Mouse (Mus musculus) liver, postnatal 0 days (tissue): ENCODE results near the gene Ankrd13b. TPM values are rescaled to one million over a fixed set of nuclear protein-coding genes. Genes with fewer than 3 reads are reported as not detected.

Experiments used
- ATAC-seq: fragments of 200-750 bp; cut with Nextera tagmentation; 2 replicates; pipeline ENCODE4 v1.8.0; 2017; ENCODE audit warnings: mild to moderate bottlenecking, moderate library complexity
- DNase-seq: peaks from one replicate; pipeline ENCODE4 v3.0.0-alpha.2; 2016
- H3K27ac ChIP-seq: fragments of 300-500 bp; sonication (generic); 2 replicates; pipeline ENCODE4 v1.5.1; 2014; ENCODE audit warnings: antibody characterized with exemption, moderate library complexity, mild to moderate bottlenecking, low read depth
- H3K27me3 ChIP-seq: fragments of 300-500 bp; sonication (generic); 2 replicates; pipeline ENCODE4 v1.6.1; 2014; ENCODE audit warnings: low read length, control low read depth, mixed read lengths; ENCODE audit not compliant: insufficient read depth
- H3K36me3 ChIP-seq: fragments of 300-500 bp; sonication (generic); replicated peaks from 2 replicates; pipeline ENCODE4 v1.6.1; 2014; ENCODE audit warnings: mild to moderate bottlenecking, control low read depth, low read length, moderate library complexity, mixed read lengths; ENCODE audit not compliant: insufficient read depth
- H3K4me1 ChIP-seq: fragments of 300-500 bp; sonication (generic); 2 replicates; pipeline ENCODE4 v1.6.1; 2014; ENCODE audit warnings: antibody characterized with exemption, mild to moderate bottlenecking, control low read depth; ENCODE audit not compliant: insufficient read depth
- H3K4me2 ChIP-seq: fragments of 300-500 bp; sonication (generic); 2 replicates; pipeline ENCODE4 v1.6.1; 2014; ENCODE audit warnings: low read depth, mild to moderate bottlenecking, low read length, moderate library complexity, mixed read lengths
- H3K4me3 ChIP-seq: fragments of 300-500 bp; sonication (generic); 2 replicates; pipeline ENCODE4 v1.5.1; 2014; ENCODE audit warnings: low read depth, low read length
- H3K9ac ChIP-seq: fragments of 300-500 bp; sonication (generic); replicated peaks from 2 replicates; pipeline ENCODE4 v1.6.1; 2014; ENCODE audit warnings: mild to moderate bottlenecking, moderate library complexity
- H3K9me3 ChIP-seq: fragments of 300-500 bp; sonication (generic); 2 replicates; pipeline ENCODE4 v1.6.1; 2016; ENCODE audit warnings: mild to moderate bottlenecking, control low read depth, low read length, mixed read lengths
- CTCF ChIP-seq: sonication (generic); IDR thresholded peaks from 2 replicates; pipeline ENCODE4 v1.5.1; 2016; ENCODE audit warnings: antibody characterized with exemption, low read depth
- EP300 ChIP-seq: IDR thresholded peaks from 2 replicates; pipeline ENCODE4 v1.6.1; 2016; ENCODE audit warnings: antibody characterized with exemption, low read depth, mild to moderate bottlenecking
- WGBS: fragments of 180-500 bp; shearing (Covaris S2); extraction: QIAGEN DNeasy Blood & Tissue Kit; methylation state at CpG from one replicate; pipeline ENCODE4 v1.1.7; 2014; ENCODE audit not compliant: insufficient replicate concordance; 5-methylcytosine and 5-hydroxymethylcytosine counted together
- polyA plus RNA-seq: library from polyadenylated mRNA; unstranded; fragments of >200 nt; fragmentation: Nextera tagmentation; extraction: Ambion mirVana; gene quantifications from 2 replicates; pipeline ENCODE4 v1.2.1, GENCODE M21; 2015

Gene Ankrd13b
- polyA plus RNA-seq, 1 experiment from 2014 or later = 0.53 TPM

DNA sequence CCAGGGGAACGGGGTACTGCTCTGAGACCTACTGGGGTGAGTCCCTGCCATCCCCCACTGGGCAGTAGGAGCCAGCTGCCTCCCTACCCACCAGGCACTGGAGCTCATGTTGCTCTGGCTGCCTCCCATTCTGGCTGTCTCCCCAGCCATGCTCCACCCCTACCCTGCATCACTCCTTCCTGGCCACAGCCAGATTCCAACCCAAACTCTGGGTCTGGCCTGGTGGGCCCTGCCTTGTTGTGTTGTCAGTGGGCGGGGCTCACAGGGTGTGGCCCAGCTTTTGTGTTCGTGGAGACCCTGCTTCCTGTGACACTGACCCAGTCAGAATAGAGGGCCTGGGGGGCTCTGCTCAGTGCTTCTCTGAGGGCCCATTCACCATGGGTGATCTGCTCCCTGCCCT is 14.0 kb upstream of the Ankrd13b start:
- 45% methylated on average over 3 of the region's 3 CpGs for WGBS
- Histone ChIP-seq H3K9ac (no peak overlapping the region), H3K9me3 (no peaks in the 10 kb centered on the region), H3K36me3 (peaks cover 53% of the 10 kb centered on the region), H3K27ac (no peak overlapping the region), H3K4me1 (peaks cover 4% of the 10 kb centered on the region), H3K4me3 (no peak overlapping the region), H3K4me2 (no peak overlapping the region), H3K27me3 (no peaks in the 10 kb centered on the region)
- no peak for TF ChIP-seq EP300
- no peak for TF ChIP-seq CTCF
- no peak for ATAC-seq
- no peak for DNase-seq

GRCm38 (mm10) chr11:77502481-77502880 is 13.0 kb upstream of the Ankrd13b start:
- Histone ChIP-seq H3K4me3 (no peak overlapping the region), H3K4me1 (no peaks in the 10 kb centered on the region), H3K27me3 (no peaks in the 10 kb centered on the region), H3K9ac (no peak overlapping the region), H3K27ac (no peak overlapping the region), H3K4me2 (no peak overlapping the region), H3K36me3 (peaks cover 53% of the 10 kb centered on the region), H3K9me3 (no peaks in the 10 kb centered on the region)
- DNase-seq (no peak), ATAC-seq (no peak)
- 76% methylated on average over 6 of the region's 6 CpGs for WGBS
- TF ChIP-seq EP300 (no peak), CTCF (no peak)

GRCm38 (mm10) chr11:77501971-77502370 is 12.5 kb upstream of the Ankrd13b start:
- H3K4me2 ChIP-seq = no peak overlapping the region
- H3K9me3 ChIP-seq = no peaks in the 10 kb centered on the region
- DNase-seq (no peak), ATAC-seq (no peak)
- no peak overlapping the region for H3K27ac ChIP-seq
- H3K9ac ChIP-seq = no peak overlapping the region
- TF ChIP-seq CTCF = no peak
- no peak for TF ChIP-seq EP300
- peaks cover 4% of the 10 kb centered on the region; the same call in 1 of the 2 replicates for H3K4me1 ChIP-seq
- H3K27me3 ChIP-seq = no peaks in the 10 kb centered on the region
- H3K4me3 ChIP-seq = no peak overlapping the region
- H3K36me3 ChIP-seq = peaks cover 51% of the 10 kb centered on the region
- 83% methylated on average over 4 of the region's 4 CpGs for WGBS

GRCm38 (mm10) chr11:77501392-77501791 is 11.9 kb upstream of the Ankrd13b start:
- Histone ChIP-seq H3K9me3 (no peaks in the 10 kb centered on the region), H3K4me3 (no peak overlapping the region), H3K27ac (no peak overlapping the region), H3K36me3 (peaks cover 46% of the 10 kb centered on the region), H3K4me1 (peaks cover 7% of the 10 kb centered on the region), H3K27me3 (no peaks in the 10 kb centered on the region), H3K9ac (no peak overlapping the region), H3K4me2 (no peak overlapping the region)
- 26% methylated on average over 5 of the region's 5 CpGs for WGBS
- ATAC-seq (no peak), DNase-seq (peak; percentile 80)
- TF ChIP-seq CTCF (peak; percentile 96), EP300 (no peak)

DNA sequence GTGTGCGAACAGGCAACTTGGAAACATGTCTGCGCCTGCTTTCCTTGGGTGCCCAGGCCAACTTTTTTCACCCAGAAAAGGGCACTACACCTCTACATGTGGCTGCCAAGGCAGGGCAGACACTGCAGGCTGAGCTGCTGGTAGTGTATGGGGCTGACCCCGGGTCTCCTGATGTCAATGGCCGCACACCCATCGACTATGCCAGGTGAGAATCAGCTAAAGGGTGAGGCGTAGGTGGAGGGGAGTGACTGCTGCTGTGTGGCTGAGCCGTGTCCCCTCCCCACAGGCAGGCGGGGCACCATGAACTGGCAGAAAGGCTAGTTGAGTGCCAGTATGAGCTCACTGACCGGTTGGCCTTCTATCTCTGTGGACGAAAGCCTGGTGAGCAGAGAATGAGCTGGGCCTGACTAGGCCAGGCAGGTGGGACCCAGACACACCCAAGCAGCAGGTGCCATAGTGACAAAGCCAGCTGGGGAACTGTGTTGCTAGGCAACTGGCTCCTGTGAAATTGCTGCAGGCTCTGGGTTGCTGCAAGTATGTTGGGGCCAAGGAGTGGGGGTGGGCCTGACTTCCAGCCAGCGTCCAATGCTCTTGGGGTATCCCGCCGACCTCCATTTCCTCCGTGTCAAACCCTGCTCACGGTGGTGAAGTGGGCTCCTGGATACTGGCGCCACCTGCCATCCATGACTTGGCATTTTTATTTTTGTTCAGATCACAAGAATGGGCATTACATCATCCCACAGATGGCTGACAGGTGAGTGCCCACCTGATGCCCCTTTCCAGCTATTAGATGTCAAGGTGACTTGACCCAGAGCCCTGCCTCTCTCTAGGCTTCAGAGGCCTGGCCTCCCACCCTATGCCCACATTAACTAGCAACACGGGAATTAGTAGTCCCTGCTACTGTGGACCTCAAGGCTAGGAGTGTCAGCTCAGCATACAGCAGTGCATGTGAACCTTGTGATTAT is 11.2 kb upstream of the Ankrd13b start:
- Histone ChIP-seq H3K36me3 (peaks cover 39% of the 10 kb centered on the region), H3K4me2 (no peak overlapping the region), H3K9me3 (no peaks in the 10 kb centered on the region), H3K27me3 (no peaks in the 10 kb centered on the region), H3K27ac (no peak overlapping the region), H3K9ac (no peak overlapping the region; the same call in 1 of the 2 replicates), H3K4me3 (no peak overlapping the region), H3K4me1 (peaks cover 15% of the 10 kb centered on the region)
- WGBS = 83% methylated on average over 17 of the region's 17 CpGs
- peak; percentile 14 for DNase-seq
- TF ChIP-seq EP300 (no peak), CTCF (no peak)
- no peak for ATAC-seq

DNA sequence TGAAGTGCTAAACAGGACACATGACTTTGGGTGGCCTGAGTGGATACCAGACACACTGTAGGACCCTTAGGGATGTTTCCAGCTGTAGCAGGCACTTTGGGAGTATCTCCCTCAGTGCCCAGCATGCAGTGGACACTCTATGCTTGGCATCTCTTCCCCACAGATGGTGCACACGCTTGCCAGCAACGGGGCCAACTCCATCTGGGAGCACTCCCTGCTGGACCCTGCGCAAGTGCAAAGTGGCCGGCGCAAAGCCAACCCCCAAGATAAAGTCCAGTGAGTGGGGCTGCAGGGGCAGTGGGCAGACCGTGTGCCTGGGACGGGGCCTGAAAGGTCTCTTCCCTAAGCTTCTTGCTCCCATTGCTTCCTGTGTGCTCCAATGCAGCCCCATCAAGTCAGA is 9.9 kb upstream of the Ankrd13b start:
- Histone ChIP-seq H3K27ac (no peak overlapping the region), H3K4me2 (no peak overlapping the region), H3K4me1 (peaks cover 26% of the 10 kb centered on the region), H3K9ac (no peak overlapping the region), H3K4me3 (no peak overlapping the region), H3K9me3 (no peaks in the 10 kb centered on the region), H3K36me3 (peaks cover 27% of the 10 kb centered on the region), H3K27me3 (no peaks in the 10 kb centered on the region)
- DNase-seq (no peak), ATAC-seq (no peak)
- 82% methylated on average over 7 of the region's 7 CpGs for WGBS
- no peak for TF ChIP-seq EP300
- no peak for TF ChIP-seq CTCF
